In genomic region chr11:101790811-101791526, GRCm38 (mm10) we compare ENCODE assay signal across 8 mouse cellular contexts. TPM values are rescaled to one million over a fixed set of nuclear protein-coding genes. Genes with fewer than 3 reads are reported as not detected.
DNase-seq lines count a peak whose midpoint lies in the region; ATAC-seq and TF ChIP-seq lines count a peak whose summit lies in the region.

No protein-coding gene starts in this region.

- H3K9ac ChIP-seq in heart, embryonic 15.5 days, result peak overlapping the region; percentile 34; the same call in 1 of the 2 replicates
- no peak overlapping the region; the same call in 1 of the 2 replicates for H3K9ac ChIP-seq in limb, embryonic 11.5 days (ENCODE audit: low read length)

- WGBS in heart, embryonic 15.5 days, result 16% methylated on average over 19 of the region's 19 CpGs
- 36% methylated on average over 19 of the region's 19 CpGs for WGBS in limb, embryonic 11.5 days

- H3K4me2 ChIP-seq in heart, embryonic 15.5 days, result peak overlapping the region; percentile 65
- H3K4me2 ChIP-seq in limb, embryonic 11.5 days (ENCODE audit: low read depth, severe bottlenecking), result 0 out of 2 replicates have a peak overlapping the region, but pooled peaks have one; percentile 5
- H3K4me2 ChIP-seq in myocyte (ENCODE audit: low read depth), result peak overlapping the region; percentile 97

- TF ChIP-seq POLR2A in myocyte (IDR thresholded peaks at IDR 0.05; ENCODE audit: insufficient read length, low read depth), result no peak

- H3ac ChIP-seq in myocyte (ENCODE audit: control insufficient read depth, insufficient read length), result no peak overlapping the region

- H3K4me3 ChIP-seq in heart, embryonic 15.5 days, result peak overlapping the region; percentile 35
- no peak overlapping the region for H3K4me3 ChIP-seq in limb, embryonic 11.5 days (ENCODE audit: low read depth, low read length)
- H3K4me3 ChIP-seq in myocyte, result no peak overlapping the region

- DNase-seq in adrenal gland, postnatal 14 days, result peak; percentile 41
- DNase-seq in adrenal gland, postnatal 4 days (ENCODE audit: low spot score in 2 of 2), result no peak
- peak; percentile 64 for DNase-seq in MN1 (ENCODE audit: low spot score)
- DNase-seq in limb, embryonic 11.5 days (ENCODE audit: low spot score), result no peak
- no peak for DNase-seq in c-Kit-positive CD71-positive TER-119-positive erythroid progenitor cells, embryonic 14.5 days (ENCODE audit: low spot score)
- DNase-seq in urinary bladder, adult 2 months (ENCODE audit: low spot score), result no peak

- peak; percentile 77 for ATAC-seq in heart, embryonic 15.5 days (replicated peaks; ENCODE audit: insufficient number of reproducible peaks, insufficient read depth, low FRiP score, low read depth)
- ATAC-seq in limb, embryonic 11.5 days (ENCODE audit: insufficient number of reproducible peaks, low FRiP score, low TSS enrichment, low read depth), result no peak

- H3K79me2 ChIP-seq in myocyte (ENCODE audit: control insufficient read depth, insufficient read depth), result no peaks in the 10 kb centered on the region

- H3K9me3 ChIP-seq in heart, embryonic 15.5 days (replicated peaks), result no peaks in the 10 kb centered on the region
- no peaks in the 10 kb centered on the region for H3K9me3 ChIP-seq in limb, embryonic 11.5 days (ENCODE audit: control insufficient read depth, low read length)

- peak overlapping the region; percentile 94 for H3K27ac ChIP-seq in heart, embryonic 15.5 days
- no peak overlapping the region for H3K27ac ChIP-seq in limb, embryonic 11.5 days (replicated peaks; ENCODE audit: low read depth, low read length)

- peaks cover 21% of the 10 kb centered on the region for H3K4me1 ChIP-seq in heart, embryonic 15.5 days (replicated peaks)
- H3K4me1 ChIP-seq in limb, embryonic 11.5 days (ENCODE audit: control insufficient read depth, insufficient read depth, low read length), result peaks cover 8% of the 10 kb centered on the region

- no peaks in the 10 kb centered on the region for H3K36me3 ChIP-seq in heart, embryonic 15.5 days
- no peaks in the 10 kb centered on the region for H3K36me3 ChIP-seq in limb, embryonic 11.5 days (ENCODE audit: control insufficient read depth, insufficient read depth, low read length)
- no peaks in the 10 kb centered on the region for H3K36me3 ChIP-seq in myocyte (ENCODE audit: control insufficient read depth, insufficient read depth)

- H3K27me3 ChIP-seq in heart, embryonic 15.5 days, result peaks cover 25% of the 10 kb centered on the region
- H3K27me3 ChIP-seq in limb, embryonic 11.5 days (ENCODE audit: control insufficient read depth, insufficient read depth, low read length), result peaks cover 11% of the 10 kb centered on the region; the same call in 1 of the 2 replicates
- no peaks in the 10 kb centered on the region for H3K27me3 ChIP-seq in myocyte (ENCODE audit: control insufficient read depth, insufficient read depth, insufficient read length)

TF ChIP-seq in myocyte, 11 proteins besides CTCF, POLR2A, EP300 and RAD21:
- TF ChIP-seq REST (IDR thresholded peaks at IDR 0.05; ENCODE audit: insufficient read depth, insufficient read length), result no peak
- TF ChIP-seq TCF12 (IDR thresholded peaks at IDR 0.05; ENCODE audit: insufficient read depth, poor library complexity, severe bottlenecking), result no peak
- no peak for TF ChIP-seq SRF (IDR thresholded peaks at IDR 0.05; ENCODE audit: control insufficient read depth, insufficient read length, low read depth)
- no peak for TF ChIP-seq TCF3 (IDR thresholded peaks at IDR 0.05; ENCODE audit: insufficient read length, low read depth)
- TF ChIP-seq CEBPB (IDR thresholded peaks at IDR 0.05; ENCODE audit: insufficient read depth, poor library complexity, severe bottlenecking), result no peak
- TF ChIP-seq POLR2AphosphoS2 (IDR thresholded peaks at IDR 0.05; ENCODE audit: insufficient read length, low read depth), result no peak
- TF ChIP-seq MAX (IDR thresholded peaks at IDR 0.05; ENCODE audit: low read depth), result no peak
- TF ChIP-seq MYOG (IDR thresholded peaks at IDR 0.05; ENCODE audit: control insufficient read depth in 1 of 3, insufficient read depth in 1 of 3, insufficient read length in 2 of 3, low read depth in 2 of 3), result no peak
- TF ChIP-seq MYOD1 (IDR thresholded peaks at IDR 0.05; ENCODE audit: control insufficient read depth in 1 of 3, insufficient read length in 2 of 3, low read depth in 2 of 3), result no peak
- no peak for TF ChIP-seq E2F4 (IDR thresholded peaks at IDR 0.05; ENCODE audit: insufficient read depth)
- TF ChIP-seq USF1 (IDR thresholded peaks at IDR 0.05; ENCODE audit: low read depth), result no peak

RNA-seq across cellular contexts. Expression of gene Etv4, which starts 5.8 kb away (rescaled TPM):
- total RNA-seq in adrenal gland, postnatal 14 days (2021), result 3.0 and 3.6 TPM in 2 replicates
- total RNA-seq in adrenal gland, postnatal 4 days (2021), result 1 to 10 TPM; 6.5 to 9.9 TPM
- polyA plus RNA-seq in heart, embryonic 15.5 days (2015; fragmentation: Nextera tagmentation; extraction: Ambion mirVana), result 3.5 and 5.8 TPM in 2 replicates
- polyA plus RNA-seq in limb, embryonic 11.5 days (2014; fragmentation: Nextera tagmentation; extraction: Ambion mirVana), result 27.6 and 29.3 TPM in 2 replicates
- polyA plus RNA-seq in myocyte (2012; fragmentation: generic; extraction: Trizol), result 21.2 TPM
- polyA plus RNA-seq in urinary bladder, adult 2 months (2012; rRNA removed), result 0.44 and 0.65 TPM in 2 replicates

RNA-seq across cellular contexts. Expression of gene Dhx8, which starts 58.2 kb away (rescaled TPM):
- total RNA-seq in adrenal gland, postnatal 14 days (2021), result 24.6 and 27.8 TPM in 2 replicates
- total RNA-seq in adrenal gland, postnatal 4 days (2021), result 10 to 100 TPM; 29.1 to 32.7 TPM
- 17.2 and 20.8 TPM in 2 replicates for polyA plus RNA-seq in heart, embryonic 15.5 days (2015; fragmentation: Nextera tagmentation; extraction: Ambion mirVana)
- 52.0 and 61.8 TPM in 2 replicates for polyA plus RNA-seq in limb, embryonic 11.5 days (2014; fragmentation: Nextera tagmentation; extraction: Ambion mirVana)
- 19.1 TPM for polyA plus RNA-seq in myocyte (2012; fragmentation: generic; extraction: Trizol)
- polyA plus RNA-seq in urinary bladder, adult 2 months (2012; rRNA removed), result 14.7 and 15.4 TPM in 2 replicates

Comparison
In these comparisons a context has a peak if more than half of its experiments do, and no peak if none do; other contexts are left out.
1. DNase-seq: peak in adrenal gland, postnatal 14 days (single experiment) and MN1 (single experiment); none in adrenal gland, postnatal 4 days (0 of 2), limb, embryonic 11.5 days (single experiment), c-Kit-positive CD71-positive TER-119-positive erythroid progenitor cells, embryonic 14.5 days (single experiment) and urinary bladder, adult 2 months (single experiment).
2. H3K4me2 ChIP-seq: peak in every context shown above with its lines; median percentile 97 in myocyte; 65 in heart, embryonic 15.5 days; 5 in limb, embryonic 11.5 days.